Mouse (Mus musculus): ENCODE results near the gene Rhbdd1. TPM values are rescaled to one million over a fixed set of nuclear protein-coding genes. Genes with fewer than 3 reads are reported as not detected.

The Rhbdd1 gene
- total and polyA plus RNA-seq, 3 experiments, result 10.7 to 11.3 (median 11.2) TPM

DNA sequence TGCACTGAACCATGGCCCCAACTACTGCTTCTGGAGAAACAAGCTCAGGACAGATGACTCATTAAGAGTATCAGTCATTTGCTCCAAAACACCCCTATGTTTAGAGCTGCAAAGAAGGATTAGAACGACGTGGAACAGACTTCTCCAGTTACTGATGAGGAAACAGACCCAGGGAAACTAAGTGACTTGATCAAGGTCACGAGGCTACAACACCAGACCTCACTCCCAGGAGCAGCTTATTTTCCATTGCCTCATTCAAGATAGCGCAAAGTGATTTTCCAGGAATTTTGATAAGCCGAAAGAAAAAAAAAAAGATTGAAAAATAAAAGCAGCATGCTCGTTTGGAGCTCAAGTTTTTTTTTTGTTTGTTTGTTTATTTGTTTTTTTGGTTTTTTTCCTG, 34.4 kb upstream of the Rhbdd1 start:
- H3K4me3 ChIP-seq, result no peak overlapping the region
- 25% methylated on average over 6 of the region's 6 CpGs for WGBS
- intact Hi-C loops (cut with DNase I), result loop anchor here (2.0 to 10.0 kb wide), 3 partner anchors 40 to 267 kb away; no protein-coding TSS in a partner anchor
- no peaks in the 10 kb centered on the region for H3K27me3 ChIP-seq (ENCODE audit: control insufficient read depth, insufficient read depth, low read length)
- 0 out of 2 replicates have a peak, but pooled peaks cover 4% of the 10 kb centered on the region for H3K79me2 ChIP-seq (replicated peaks; ENCODE audit: control insufficient read depth, insufficient read depth, low read length)
- peak overlapping the region; percentile 82 for H3K27ac ChIP-seq
- peaks cover 11% of the 10 kb centered on the region for H3K4me1 ChIP-seq (ENCODE audit: control insufficient read depth, insufficient read depth, low read length)
- no peak for TF ChIP-seq POLR2A (IDR thresholded peaks at IDR 0.05; ENCODE audit: insufficient read depth, low read depth, low read length)
- TF ChIP-seq EP300 (IDR thresholded peaks at IDR 0.05; ENCODE audit: insufficient read depth, low read depth, low read length), result 0 out of 2 replicates have a peak, but pooled peaks have one; percentile 30
- H3K9ac ChIP-seq (ENCODE audit: low read depth, low read length), result no peak overlapping the region
- no peak for DNase-seq
- H3K36me3 ChIP-seq (ENCODE audit: control insufficient read depth, insufficient read depth, low read length), result peaks cover 28% of the 10 kb centered on the region

DNA sequence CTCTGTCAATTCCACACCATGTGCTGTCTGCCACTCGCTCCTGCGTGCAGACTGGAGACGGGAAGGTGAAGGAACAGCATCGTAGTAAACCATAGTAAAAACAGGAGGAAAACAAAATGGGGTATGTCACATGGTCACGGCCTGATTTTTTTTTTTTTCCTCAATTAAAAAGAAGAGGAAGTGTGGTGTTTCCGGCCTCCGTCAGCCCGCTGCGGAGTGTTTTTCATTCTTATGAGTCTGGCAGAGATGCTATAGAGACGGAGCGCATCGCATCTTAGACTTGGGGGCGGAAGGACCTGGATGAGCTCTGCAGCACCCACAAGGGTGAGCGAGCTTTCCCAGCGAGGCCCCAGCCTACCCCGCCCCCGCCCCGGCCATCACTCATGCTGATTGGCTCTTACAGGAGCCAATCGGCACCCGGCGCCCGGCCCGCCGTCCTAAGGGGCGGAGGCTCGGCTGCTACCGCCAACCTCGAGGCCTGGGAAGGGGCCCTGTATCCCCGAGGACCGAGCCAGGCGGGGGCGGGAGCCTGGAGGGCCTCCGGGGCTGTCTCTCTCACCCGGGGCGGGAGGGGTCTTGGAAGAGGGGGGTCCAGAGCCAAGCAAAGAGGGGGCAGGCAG, 33.1 kb upstream of the Rhbdd1 start:
- DNase-seq, result peak; percentile 92 to 94
- peak overlapping the region; percentile 75 for H3K9ac ChIP-seq (ENCODE audit: low read depth, low read length)
- H3K4me3 ChIP-seq, result peak overlapping the region; percentile 55
- WGBS, result 1% methylated on average over 35 of the region's 35 CpGs
- H3K27me3 ChIP-seq (ENCODE audit: control insufficient read depth, insufficient read depth, low read length), result no peaks in the 10 kb centered on the region
- H3K79me2 ChIP-seq (replicated peaks; ENCODE audit: control insufficient read depth, insufficient read depth, low read length), result peaks cover 4% of the 10 kb centered on the region; the same call in 1 of the 2 replicates
- H3K36me3 ChIP-seq (ENCODE audit: control insufficient read depth, insufficient read depth, low read length), result peaks cover 22% of the 10 kb centered on the region
- peak overlapping the region; percentile 82 for H3K27ac ChIP-seq
- intact Hi-C loops (cut with DNase I), result loop anchor here (2.0 to 10.0 kb wide), 3 partner anchors 41 to 268 kb away; no protein-coding TSS in a partner anchor
- H3K4me1 ChIP-seq (ENCODE audit: control insufficient read depth, insufficient read depth, low read length), result peaks cover 11% of the 10 kb centered on the region
- TF ChIP-seq CTCF (IDR thresholded peaks at IDR 0.05) (no peak), POLR2A (IDR thresholded peaks at IDR 0.05; ENCODE audit: insufficient read depth, low read depth, low read length) (peak; percentile 80), EP300 (IDR thresholded peaks at IDR 0.05; ENCODE audit: insufficient read depth, low read depth, low read length) (peak; percentile 42; the same call in 1 of the 2 replicates)

DNA sequence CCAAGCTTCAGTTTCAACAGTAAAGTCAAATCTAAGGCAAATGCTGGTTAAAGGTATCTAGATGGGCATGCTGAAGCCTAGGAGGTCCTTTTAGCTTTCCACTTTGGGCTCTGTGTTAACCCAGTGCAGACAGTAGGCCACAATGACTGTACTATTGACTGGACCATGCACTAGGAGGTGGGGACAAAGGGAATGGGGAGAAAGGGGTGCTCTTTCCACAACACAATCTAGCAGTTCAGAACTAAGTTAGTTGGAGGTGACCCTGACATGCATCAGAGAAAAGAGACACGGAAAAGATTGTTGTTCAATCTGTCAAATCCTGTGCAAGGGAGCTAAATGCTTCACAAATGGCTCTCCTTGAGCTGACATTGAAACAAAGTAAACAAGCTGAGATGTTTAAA, 32.4 kb upstream of the Rhbdd1 start:
- Histone ChIP-seq H3K79me2 (replicated peaks; ENCODE audit: control insufficient read depth, insufficient read depth, low read length) (peaks cover 5% of the 10 kb centered on the region; the same call in 1 of the 2 replicates), H3K4me1 (ENCODE audit: control insufficient read depth, insufficient read depth, low read length) (peaks cover 11% of the 10 kb centered on the region), H3K27me3 (ENCODE audit: control insufficient read depth, insufficient read depth, low read length) (no peaks in the 10 kb centered on the region), H3K9ac (ENCODE audit: low read depth, low read length) (peak overlapping the region; percentile 66), H3K4me3 (peak overlapping the region; percentile 55), H3K27ac (peak overlapping the region; percentile 82), H3K36me3 (ENCODE audit: control insufficient read depth, insufficient read depth, low read length) (peaks cover 19% of the 10 kb centered on the region)
- 36% methylated on average over 1 of the region's 1 CpGs for WGBS
- TF ChIP-seq CTCF (IDR thresholded peaks at IDR 0.05), result no peak
- no peak for TF ChIP-seq EP300 (IDR thresholded peaks at IDR 0.05; ENCODE audit: insufficient read depth, low read depth, low read length)
- TF ChIP-seq POLR2A (IDR thresholded peaks at IDR 0.05; ENCODE audit: insufficient read depth, low read depth, low read length), result no peak
- peak; percentile 32 to 35 for DNase-seq
- intact Hi-C loops (cut with DNase I), result loop anchor here (2.0 to 10.0 kb wide), 3 partner anchors 42 to 269 kb away; no protein-coding TSS in a partner anchor

DNA sequence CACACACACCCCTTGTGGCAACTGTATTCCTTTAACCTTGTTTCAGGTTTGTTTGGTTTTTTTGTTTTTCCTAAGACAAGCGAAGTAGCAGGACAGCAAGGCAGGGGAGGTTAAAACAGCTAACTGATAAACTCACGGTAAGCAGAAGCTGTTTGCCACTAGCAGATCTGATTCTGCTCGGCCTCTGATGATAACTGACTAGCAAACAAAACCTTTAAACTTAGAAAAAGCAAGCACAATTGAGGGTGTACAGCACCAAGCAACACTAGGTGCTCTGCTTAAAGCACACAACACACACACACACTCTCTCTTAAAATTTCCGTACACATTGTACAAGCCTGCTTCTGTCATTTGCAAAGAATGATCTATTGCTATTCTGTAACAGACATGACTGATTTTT, 31.8 kb upstream of the Rhbdd1 start:
- no peak for TF ChIP-seq EP300 (IDR thresholded peaks at IDR 0.05; ENCODE audit: insufficient read depth, low read depth, low read length)
- TF ChIP-seq CTCF (IDR thresholded peaks at IDR 0.05), result no peak
- no peak for TF ChIP-seq POLR2A (IDR thresholded peaks at IDR 0.05; ENCODE audit: insufficient read depth, low read depth, low read length)
- Histone ChIP-seq H3K27me3 (ENCODE audit: control insufficient read depth, insufficient read depth, low read length) (no peaks in the 10 kb centered on the region), H3K79me2 (replicated peaks; ENCODE audit: control insufficient read depth, insufficient read depth, low read length) (peaks cover 8% of the 10 kb centered on the region; the same call in 1 of the 2 replicates), H3K4me3 (peak overlapping the region; percentile 67), H3K9ac (ENCODE audit: low read depth, low read length) (peak overlapping the region; percentile 66), H3K27ac (peak overlapping the region; percentile 82), H3K4me1 (ENCODE audit: control insufficient read depth, insufficient read depth, low read length) (peaks cover 11% of the 10 kb centered on the region), H3K36me3 (ENCODE audit: control insufficient read depth, insufficient read depth, low read length) (peaks cover 17% of the 10 kb centered on the region)
- no peak for DNase-seq
- WGBS, result 39% methylated on average over 4 of the region's 4 CpGs
- intact Hi-C loops (cut with DNase I), result loop anchor here (5.0 to 10.0 kb wide), 2 partner anchors 42 to 270 kb away; no protein-coding TSS in a partner anchor

DNA sequence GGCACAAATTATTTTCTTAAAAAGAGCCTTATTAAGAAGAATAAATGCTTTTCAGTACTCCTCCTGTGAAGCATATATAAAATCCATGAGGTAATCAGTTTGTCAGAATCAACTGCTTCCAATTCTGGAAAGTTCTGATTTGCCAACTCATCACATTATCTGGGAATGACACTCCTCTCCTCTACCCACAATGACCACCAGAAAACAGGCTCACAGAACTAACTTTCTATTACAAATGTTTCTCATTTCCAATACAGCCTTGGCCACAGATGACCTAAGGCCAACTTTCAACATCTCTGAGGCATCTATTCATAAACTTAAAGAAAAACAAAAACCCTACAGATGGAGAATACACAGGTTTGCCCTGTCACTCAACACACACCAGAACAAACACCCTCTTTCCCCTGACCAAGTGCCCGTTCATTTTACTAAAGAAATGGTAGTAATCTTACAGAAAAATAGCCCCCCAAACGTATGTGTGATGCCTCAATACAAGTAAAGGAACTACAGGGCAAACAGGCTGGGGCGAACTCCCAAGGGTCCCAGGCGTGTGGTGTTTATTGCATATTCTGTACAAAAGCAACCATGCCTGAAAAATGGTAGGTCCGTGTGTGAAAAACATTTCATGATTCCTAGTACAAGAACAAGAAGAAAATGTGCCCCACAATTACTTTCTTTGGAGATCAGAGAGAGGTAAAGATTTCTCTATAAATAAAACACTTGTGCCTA, 30.6 kb upstream of the Rhbdd1 start:
- Histone ChIP-seq H3K4me1 (ENCODE audit: control insufficient read depth, insufficient read depth, low read length) (peaks cover 7% of the 10 kb centered on the region), H3K79me2 (replicated peaks; ENCODE audit: control insufficient read depth, insufficient read depth, low read length) (peaks cover 8% of the 10 kb centered on the region; the same call in 1 of the 2 replicates), H3K9ac (ENCODE audit: low read depth, low read length) (peak overlapping the region; percentile 75), H3K27ac (peak overlapping the region; percentile 82), H3K27me3 (ENCODE audit: control insufficient read depth, insufficient read depth, low read length) (0 out of 2 replicates have a peak, but pooled peaks cover 2% of the 10 kb centered on the region), H3K36me3 (ENCODE audit: control insufficient read depth, insufficient read depth, low read length) (peaks cover 11% of the 10 kb centered on the region; the same call in 1 of the 2 replicates), H3K4me3 (peak overlapping the region; percentile 67)
- 31% methylated on average over 5 of the region's 5 CpGs for WGBS
- TF ChIP-seq POLR2A (IDR thresholded peaks at IDR 0.05; ENCODE audit: insufficient read depth, low read depth, low read length), result no peak
- no peak for TF ChIP-seq CTCF (IDR thresholded peaks at IDR 0.05)
- no peak for TF ChIP-seq EP300 (IDR thresholded peaks at IDR 0.05; ENCODE audit: insufficient read depth, low read depth, low read length)
- intact Hi-C loops (cut with DNase I), result loop anchor here (5.0 to 10.0 kb wide), 3 partner anchors 271 to 588 kb away; no protein-coding TSS in a partner anchor
- DNase-seq, result no peak

Data from heart, adult 2 months (tissue).